Mouse (Mus musculus) small intestine, adult 2 months (tissue): Measurements from ENCODE around the gene Lexm. TPM values are rescaled to one million over a fixed set of nuclear protein-coding genes. Genes with fewer than 3 reads are reported as not detected.

Experiments used
- H3K27ac ChIP-seq: fragments of 200-500 bp; 2 replicates; pipeline ENCODE4 v1.5.1; 2012; ENCODE audit warnings: low read depth, low read length, control low read depth, inconsistent platforms; ENCODE audit not compliant: insufficient read depth
- H3K27me3 ChIP-seq: fragments of 200-500 bp; 2 replicates; pipeline ENCODE4 v1.6.1; 2012; ENCODE audit warnings: mild to moderate bottlenecking, moderate library complexity, low read length, inconsistent platforms; ENCODE audit not compliant: control insufficient read depth, insufficient read depth
- H3K36me3 ChIP-seq: fragments of 200-500 bp; 2 replicates; pipeline ENCODE4 v1.6.1; 2012; ENCODE audit warnings: mild to moderate bottlenecking, low read length, control low read depth, inconsistent platforms; ENCODE audit not compliant: control insufficient read depth, insufficient read depth
- H3K4me1 ChIP-seq: fragments of 200-500 bp; 2 replicates; pipeline ENCODE4 v1.6.1; 2012; ENCODE audit warnings: low read length, inconsistent platforms, mixed read lengths; ENCODE audit not compliant: control insufficient read depth, insufficient read depth, insufficient read length
- H3K4me3 ChIP-seq: fragments of 200-500 bp; 2 replicates; pipeline ENCODE4 v1.5.1; 2012; ENCODE audit warnings: low read depth, mild to moderate bottlenecking, control low read depth, inconsistent platforms, low read length, moderate library complexity
- CTCF ChIP-seq: fragments of 200-500 bp; IDR thresholded peaks from 2 replicates; pipeline ENCODE4 v1.5.1; 2012; ENCODE audit warnings: low read depth, mild to moderate bottlenecking, control low read depth, inconsistent platforms, low read length, moderate library complexity, mixed read lengths; ENCODE audit not compliant: insufficient replicate concordance, insufficient read length; ENCODE audit errors: extremely low read depth
- POLR2A ChIP-seq: fragments of 200-500 bp; IDR thresholded peaks from 2 replicates; pipeline ENCODE4 v1.6.1; 2012; ENCODE audit warnings: low read depth, mild to moderate bottlenecking, control low read depth, inconsistent platforms, low read length, moderate library complexity
- WGBS: fragments of 180-500 bp; shearing (Covaris S2); methylation state at CpG from one replicate; pipeline ENCODE4 v1.1.7; 2018; 5-methylcytosine and 5-hydroxymethylcytosine counted together
- polyA plus RNA-seq: library from polyadenylated mRNA; depleted of rRNA; stranded (reverse); fragments of >200 nt; gene quantifications from 2 replicates; pipeline ENCODE4 v1.2.3, GENCODE M21; 2012

Gene Lexm
- polyA plus RNA-seq, 1 experiment: not detected

DNA sequence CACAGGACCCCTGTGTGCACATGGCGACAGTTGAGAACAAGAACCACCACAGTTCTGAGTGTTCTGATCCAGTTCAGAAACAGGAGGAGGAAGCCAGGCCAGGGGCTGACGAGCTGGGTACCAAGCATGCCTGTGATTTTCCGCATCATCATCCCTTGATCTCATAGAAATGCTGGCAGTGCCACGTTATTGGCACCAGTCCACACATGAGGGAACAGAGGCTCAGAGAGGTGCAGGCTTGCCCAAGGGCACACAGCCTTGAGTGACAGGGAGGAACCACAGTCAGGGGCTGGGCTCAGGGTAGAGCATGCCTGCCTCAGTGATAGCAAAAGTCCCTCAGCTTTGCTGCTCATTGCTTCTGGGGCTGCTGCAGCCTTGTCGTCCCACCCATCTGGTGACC lies 10.8 kb upstream of the Lexm start:
- TF ChIP-seq CTCF (no peak), POLR2A (no peak)
- 80% methylated on average over 5 of the region's 5 CpGs for WGBS
- Histone ChIP-seq H3K27ac (no peak overlapping the region), H3K4me1 (peaks cover 28% of the 10 kb centered on the region), H3K36me3 (peaks cover 2% of the 10 kb centered on the region; the same call in 1 of the 2 replicates), H3K27me3 (no peaks in the 10 kb centered on the region), H3K4me3 (no peak overlapping the region)

DNA sequence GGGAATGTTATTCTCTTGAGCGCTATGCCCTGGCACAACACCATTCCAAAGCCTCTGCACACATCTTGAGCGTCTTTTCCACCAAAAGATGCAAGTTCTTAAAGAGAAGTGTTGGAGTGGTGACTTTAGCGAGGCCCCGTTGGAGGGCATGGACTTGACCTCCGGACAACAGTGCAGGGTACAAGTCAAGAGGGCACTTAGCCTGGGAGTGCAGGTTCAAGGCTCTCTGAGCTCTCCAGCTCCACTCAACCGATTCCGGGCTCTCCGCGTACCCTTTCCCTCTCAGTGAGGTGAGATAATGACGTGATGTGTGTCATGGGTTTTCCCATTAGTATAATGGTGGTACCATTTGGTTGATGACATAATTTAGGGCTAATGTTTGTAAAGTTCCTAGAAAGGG lies 7.2 kb upstream of the Lexm start:
- 87% methylated on average over 10 of the region's 10 CpGs for WGBS
- TF ChIP-seq CTCF: no peak
- TF ChIP-seq POLR2A: no peak
- peaks cover 21% of the 10 kb centered on the region for H3K4me1 ChIP-seq
- H3K36me3 ChIP-seq: peaks cover 2% of the 10 kb centered on the region; the same call in 1 of the 2 replicates
- H3K27ac ChIP-seq: no peak overlapping the region
- H3K4me3 ChIP-seq: peak overlapping the region; percentile 29
- H3K27me3 ChIP-seq: no peaks in the 10 kb centered on the region

DNA sequence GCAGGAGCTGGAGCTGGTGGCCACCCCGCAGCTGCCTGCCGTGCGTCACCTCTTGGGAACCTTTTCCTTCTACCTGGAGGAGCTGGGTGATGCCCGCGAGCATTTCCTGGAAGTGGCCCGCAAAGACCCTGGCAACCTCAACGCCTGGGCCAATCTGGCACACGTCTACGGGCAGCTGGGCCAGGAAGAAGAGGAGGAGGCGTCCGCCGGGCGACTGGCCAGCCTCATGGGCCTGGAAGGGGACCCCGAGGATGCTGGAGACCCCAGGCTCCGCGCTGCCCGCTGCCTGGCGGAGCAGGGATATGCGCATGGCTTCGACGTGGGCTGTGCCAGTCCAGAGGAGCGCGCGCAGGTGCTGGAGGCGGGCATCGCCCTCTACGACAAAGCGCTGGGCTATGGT lies 5.7 kb upstream of the Lexm start:
- Histone ChIP-seq H3K36me3 (peaks cover 2% of the 10 kb centered on the region; the same call in 1 of the 2 replicates), H3K27ac (peak overlapping the region; percentile 95), H3K27me3 (no peaks in the 10 kb centered on the region), H3K4me1 (peaks cover 18% of the 10 kb centered on the region), H3K4me3 (peak overlapping the region; percentile 66)
- WGBS: 18% methylated on average over 28 of the region's 28 CpGs
- TF ChIP-seq CTCF: no peak
- no peak for TF ChIP-seq POLR2A

- peaks cover 2% of the 10 kb centered on the region; the same call in 1 of the 2 replicates for H3K36me3 ChIP-seq
- peaks cover 23% of the 10 kb centered on the region for H3K4me1 ChIP-seq
- H3K27ac ChIP-seq: peak within 1 kb of the TSS; percentile 95
- peak within 1 kb of the TSS; percentile 66 for H3K4me3 ChIP-seq
- no peaks in the 10 kb centered on the region for H3K27me3 ChIP-seq
- TF ChIP-seq CTCF (no peak), POLR2A (no peak)
- 7% methylated on average over 16 of the region's 16 CpGs for WGBS
These were observed 5.0 kb upstream of the Lexm start, which contains the start of gene Ttc22 for GRCm38 (mm10) chr4:106622030-106622493. Gene Ttc22, plus strand, starts transcription at chr4:106622432.

DNA sequence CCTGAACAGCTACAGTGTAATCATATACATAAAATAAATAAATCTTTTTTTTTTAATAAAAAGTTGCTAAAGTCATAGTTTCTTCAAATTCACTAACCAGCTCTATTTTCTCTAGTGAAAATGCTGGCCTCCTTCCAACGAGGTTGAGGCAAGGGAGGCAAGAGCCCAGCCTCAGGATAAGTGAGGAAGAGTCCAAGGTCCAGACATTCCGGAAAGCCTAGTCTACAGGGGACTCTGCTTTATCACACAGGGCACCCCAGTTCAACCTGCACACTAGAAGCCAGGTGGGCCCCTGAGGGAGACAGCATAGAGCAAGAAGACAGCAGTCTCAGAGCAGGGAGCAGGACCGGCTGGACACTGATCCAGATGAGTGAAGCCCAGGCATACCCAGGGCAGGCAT lies 4.4 kb upstream of the Lexm start:
- 13% methylated on average over 3 of the region's 3 CpGs for WGBS
- TF ChIP-seq POLR2A: no peak
- no peak for TF ChIP-seq CTCF
- Histone ChIP-seq H3K27me3 (no peaks in the 10 kb centered on the region), H3K4me3 (0 out of 2 replicates have a peak overlapping the region, but pooled peaks have one; percentile 18), H3K4me1 (peaks cover 26% of the 10 kb centered on the region), H3K27ac (peak overlapping the region; percentile 95), H3K36me3 (peaks cover 2% of the 10 kb centered on the region; the same call in 1 of the 2 replicates)

DNA sequence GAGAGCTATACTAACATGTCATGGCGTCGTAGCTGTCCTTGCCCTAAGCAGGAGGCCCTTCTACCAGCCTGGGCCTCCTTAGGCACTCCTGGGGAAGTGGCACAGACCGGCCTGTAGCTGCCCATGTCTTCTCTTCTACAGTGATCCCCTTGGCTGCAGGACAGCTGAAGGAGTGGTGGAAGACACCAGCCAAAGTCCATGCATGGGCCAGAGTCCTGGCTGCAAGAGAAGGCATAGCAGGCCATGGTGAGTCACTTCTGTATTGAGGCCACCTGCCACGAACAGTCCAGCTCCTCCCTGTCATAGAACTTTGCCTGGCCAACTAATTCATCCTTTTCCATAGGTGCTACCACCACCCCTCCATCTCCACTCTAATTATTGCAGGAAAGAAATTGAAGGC lies 1.9 kb upstream of the Lexm start:
- H3K4me1 ChIP-seq: peaks cover 22% of the 10 kb centered on the region
- TF ChIP-seq POLR2A: no peak
- H3K27ac ChIP-seq: peak overlapping the region; percentile 74
- H3K36me3 ChIP-seq: no peaks in the 10 kb centered on the region
- no peaks in the 10 kb centered on the region for H3K27me3 ChIP-seq
- H3K4me3 ChIP-seq: no peak overlapping the region
- WGBS: 60% methylated on average over 4 of the region's 4 CpGs

GRCm38 (mm10) chr4:106615637-106616036 lies 1.4 kb downstream of the Lexm start:
- Histone ChIP-seq H3K36me3 (no peaks in the 10 kb centered on the region), H3K27me3 (no peaks in the 10 kb centered on the region), H3K4me3 (no peak overlapping the region), H3K4me1 (peaks cover 17% of the 10 kb centered on the region), H3K27ac (no peak overlapping the region)
- WGBS: 88% methylated on average over 12 of the region's 12 CpGs
- TF ChIP-seq POLR2A (no peak), CTCF (no peak)
